Mouse (Mus musculus) neural tube, embryonic 13.5 days (tissue): ENCODE measurements around the gene Cacng7. TPM values are rescaled to one million over a fixed set of nuclear protein-coding genes. Genes with fewer than 3 reads are reported as not detected.

Experiments
- ATAC-seq: fragments of 200-750 bp; cut with Nextera tagmentation; 2 replicates; pipeline ENCODE4 v1.8.0; 2017; ENCODE audit warnings: low read depth, mild to moderate bottlenecking, moderate TSS enrichment, moderate library complexity
- H3K27ac ChIP-seq: fragments of 300-500 bp; sonication (generic); replicated peaks from 2 replicates; pipeline ENCODE4 v1.5.1; 2015; ENCODE audit warnings: moderate library complexity, mild to moderate bottlenecking, inconsistent platforms
- H3K27me3 ChIP-seq: fragments of 300-500 bp; sonication (generic); 2 replicates; pipeline ENCODE4 v1.6.1; 2015; ENCODE audit warnings: mild to moderate bottlenecking, inconsistent platforms
- H3K36me3 ChIP-seq: fragments of 300-500 bp; sonication (generic); 2 replicates; pipeline ENCODE4 v1.6.1; 2015; ENCODE audit warnings: mild to moderate bottlenecking, inconsistent platforms
- H3K4me1 ChIP-seq: fragments of 300-500 bp; sonication (generic); replicated peaks from 2 replicates; pipeline ENCODE4 v1.6.1; 2015; ENCODE audit warnings: inconsistent platforms
- H3K4me2 ChIP-seq: fragments of 300-500 bp; sonication (generic); 2 replicates; pipeline ENCODE4 v1.6.1; 2015; ENCODE audit warnings: inconsistent platforms, mild to moderate bottlenecking, moderate library complexity
- H3K4me3 ChIP-seq: fragments of 300-500 bp; sonication (generic); 2 replicates; pipeline ENCODE4 v1.5.1; 2015; ENCODE audit warnings: mild to moderate bottlenecking, inconsistent platforms
- H3K9ac ChIP-seq: fragments of 300-500 bp; sonication (generic); 2 replicates; pipeline ENCODE4 v1.6.1; 2015; ENCODE audit warnings: moderate library complexity, mild to moderate bottlenecking, inconsistent platforms
- H3K9me3 ChIP-seq: fragments of 300-500 bp; sonication (generic); 2 replicates; pipeline ENCODE4 v1.6.1; 2016; ENCODE audit warnings: inconsistent platforms
- WGBS: fragments of 180-500 bp; shearing (Covaris S2); methylation state at CpG from one replicate; pipeline ENCODE4 v1.1.7; 2015; 5-methylcytosine and 5-hydroxymethylcytosine counted together
- polyA plus RNA-seq: library from polyadenylated mRNA; unstranded; fragments of >200 nt; fragmentation: Nextera tagmentation; extraction: Ambion mirVana; gene quantifications from 2 replicates; pipeline ENCODE4 v1.2.1, GENCODE M21; 2015

Gene Cacng7
- polyA plus RNA-seq, 1 experiment from 2014 or later, result 4.5 TPM

GRCm38 (mm10) chr7:3292791-3293190 is 40.0 kb upstream of the Cacng7 start:
- H3K36me3 ChIP-seq, result peaks cover 42% of the 10 kb centered on the region
- H3K4me2 ChIP-seq, result peak overlapping the region; percentile 72
- H3K4me1 ChIP-seq, result peaks cover 46% of the 10 kb centered on the region
- WGBS, result 2% methylated on average over 14 of the region's 14 CpGs
- ATAC-seq, result no peak
- H3K27me3 ChIP-seq, result no peaks in the 10 kb centered on the region
- peak overlapping the region; percentile 57 for H3K4me3 ChIP-seq
- no peak overlapping the region for H3K27ac ChIP-seq
- no peaks in the 10 kb centered on the region for H3K9me3 ChIP-seq
- peak overlapping the region; percentile 61 for H3K9ac ChIP-seq

DNA sequence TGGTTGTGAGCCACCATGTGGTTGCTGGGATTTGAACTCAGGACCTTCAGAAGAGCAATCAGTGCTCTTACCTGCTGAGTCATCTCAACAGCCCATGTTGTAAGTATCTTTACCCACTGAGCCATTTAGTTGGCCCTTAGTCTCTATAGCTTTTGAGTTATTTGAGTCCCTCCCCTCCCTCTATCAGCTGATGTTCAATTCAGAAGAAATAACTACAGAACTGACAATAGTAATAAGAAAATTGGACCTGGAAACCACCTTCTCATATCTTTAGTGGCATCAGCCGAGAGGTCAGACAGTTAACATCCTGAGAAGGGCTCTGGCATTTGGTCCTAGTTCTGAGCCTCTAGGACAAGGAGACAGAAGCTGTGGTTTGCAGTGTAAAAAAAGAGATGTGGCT is 38.0 kb upstream of the Cacng7 start:
- 97% methylated on average over 1 of the region's 1 CpGs for WGBS
- no peak for ATAC-seq
- Histone ChIP-seq H3K4me1 (peaks cover 45% of the 10 kb centered on the region), H3K4me3 (no peak overlapping the region), H3K27me3 (0 out of 2 replicates have a peak, but pooled peaks cover under 1% of the 10 kb centered on the region), H3K27ac (no peak overlapping the region), H3K9me3 (no peaks in the 10 kb centered on the region), H3K4me2 (no peak overlapping the region), H3K36me3 (peaks cover 62% of the 10 kb centered on the region), H3K9ac (no peak overlapping the region)

- WGBS, result 87% methylated on average over 5 of the region's 5 CpGs
- Histone ChIP-seq H3K4me3 (no peak overlapping the region), H3K27ac (no peak overlapping the region), H3K4me1 (peaks cover 37% of the 10 kb centered on the region), H3K27me3 (peaks cover 7% of the 10 kb centered on the region), H3K9ac (no peak overlapping the region), H3K9me3 (no peaks in the 10 kb centered on the region), H3K36me3 (peaks cover 63% of the 10 kb centered on the region), H3K4me2 (no peak overlapping the region)
- no peak for ATAC-seq
Measured at GRCm38 (mm10) chr7:3295321-3296110, 37.2 kb upstream of the Cacng7 start.

- no peak for ATAC-seq
- Histone ChIP-seq H3K9me3 (no peaks in the 10 kb centered on the region), H3K36me3 (peaks cover 63% of the 10 kb centered on the region), H3K4me1 (peaks cover 26% of the 10 kb centered on the region), H3K9ac (no peak overlapping the region), H3K27me3 (peaks cover 19% of the 10 kb centered on the region), H3K4me2 (no peak overlapping the region), H3K4me3 (no peak overlapping the region), H3K27ac (no peak overlapping the region)
- WGBS, result 96% methylated on average over 16 of the region's 16 CpGs
Measured at GRCm38 (mm10) chr7:3296711-3297110, 36.0 kb upstream of the Cacng7 start.

DNA sequence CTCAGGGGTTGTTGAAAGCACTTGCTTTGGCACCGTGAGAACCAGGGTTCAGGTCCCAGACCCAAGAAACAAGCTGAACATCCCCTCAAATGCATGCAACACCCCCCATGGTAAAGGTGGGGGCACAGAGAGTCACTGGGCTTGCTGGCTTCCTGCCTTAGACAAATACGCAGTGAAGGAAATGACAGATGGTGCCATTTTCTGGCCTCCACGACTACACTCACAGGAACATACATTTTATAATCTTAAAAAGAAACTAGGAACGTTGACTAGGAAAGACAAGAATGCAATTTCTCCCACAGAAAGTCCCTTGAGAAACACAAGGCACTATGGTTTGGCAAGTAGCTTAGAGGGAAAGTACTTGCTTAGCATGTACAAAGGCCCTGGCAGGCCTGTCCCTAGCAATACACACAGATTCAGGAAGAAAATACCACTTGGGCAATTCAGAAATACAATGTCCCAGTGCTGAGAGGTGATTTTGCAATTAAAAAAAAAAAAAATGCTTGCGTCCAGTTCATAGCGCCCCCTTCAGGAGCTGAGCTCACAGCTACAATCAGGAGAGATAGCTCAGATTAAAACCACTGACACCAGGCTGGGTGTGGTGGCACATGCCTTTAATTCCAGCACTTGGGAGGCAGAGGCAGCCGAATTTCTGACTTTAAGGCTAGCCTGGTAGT is 32.7 kb upstream of the Cacng7 start:
- no peak overlapping the region for H3K4me2 ChIP-seq
- no peak overlapping the region for H3K27ac ChIP-seq
- 54% methylated on average over 7 of the region's 7 CpGs for WGBS

GRCm38 (mm10) chr7:3300891-3301627 is 31.7 kb upstream of the Cacng7 start:
- H3K9ac ChIP-seq, result no peak overlapping the region
- H3K4me3 ChIP-seq, result no peak overlapping the region
- H3K27me3 ChIP-seq, result peaks cover 61% of the 10 kb centered on the region
- H3K4me1 ChIP-seq, result peaks cover 41% of the 10 kb centered on the region
- H3K4me2 ChIP-seq, result no peak overlapping the region
- H3K9me3 ChIP-seq, result no peaks in the 10 kb centered on the region
- H3K36me3 ChIP-seq, result peaks cover 38% of the 10 kb centered on the region
- H3K27ac ChIP-seq, result no peak overlapping the region
- 70% methylated on average over 8 of the region's 8 CpGs for WGBS
- ATAC-seq, result no peak

More for the DNA sequence above, 32.7 kb upstream of the Cacng7 start:
- H3K9ac ChIP-seq, result no peak overlapping the region
- H3K4me3 ChIP-seq, result no peak overlapping the region
- no peak for ATAC-seq
- peaks cover 41% of the 10 kb centered on the region for H3K4me1 ChIP-seq
- H3K9me3 ChIP-seq, result no peaks in the 10 kb centered on the region
- peaks cover 47% of the 10 kb centered on the region for H3K36me3 ChIP-seq
- peaks cover 51% of the 10 kb centered on the region for H3K27me3 ChIP-seq

DNA sequence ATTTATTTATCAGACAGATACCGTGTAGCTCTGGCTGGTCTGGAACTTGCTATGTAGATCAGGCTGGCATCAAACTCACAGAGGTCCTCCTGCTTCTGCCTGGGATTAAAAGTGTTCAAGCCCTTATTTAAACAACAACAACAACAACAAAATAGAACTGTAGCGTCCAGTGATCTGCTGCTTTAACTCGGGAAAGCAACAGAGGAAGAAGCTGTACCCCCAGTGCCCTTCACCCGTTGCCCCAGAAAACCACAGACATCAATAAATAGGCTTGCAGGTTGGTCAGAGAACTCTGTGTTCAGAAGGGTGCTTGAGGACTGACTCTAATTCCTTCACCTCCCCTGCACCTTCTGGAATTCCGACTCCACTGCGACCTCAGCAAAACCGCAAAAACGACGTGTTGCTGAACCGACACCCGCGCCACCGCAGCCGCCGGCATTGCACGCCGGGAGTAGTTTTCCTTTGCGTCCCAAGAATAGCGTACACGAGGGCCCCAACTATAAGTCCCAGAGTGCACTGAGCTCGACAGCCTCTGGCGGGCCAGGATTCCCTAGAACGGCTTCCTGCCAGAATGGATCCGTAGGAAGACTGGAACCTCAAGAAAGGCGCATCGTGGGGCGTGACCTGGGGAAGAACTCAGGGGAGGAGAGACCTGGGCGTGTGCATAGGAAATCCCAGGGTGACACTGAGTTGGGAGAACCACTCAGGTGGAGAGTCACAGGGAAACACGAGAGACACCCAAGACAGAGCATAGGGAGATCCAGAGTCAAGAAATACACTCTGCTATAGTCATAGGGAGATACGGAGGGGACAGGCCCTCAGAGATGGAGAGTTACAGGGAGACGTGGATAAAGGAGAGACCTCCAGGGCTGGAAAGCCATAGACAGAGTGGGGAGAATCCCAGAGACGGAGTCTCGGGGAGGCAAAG is 30.9 kb upstream of the Cacng7 start:
- WGBS, result 8% methylated on average over 33 of the region's 33 CpGs
- peaks cover 62% of the 10 kb centered on the region for H3K27me3 ChIP-seq

GRCm38 (mm10) chr7:3302556-3303275 is 30.0 kb upstream of the Cacng7 start:
- Histone ChIP-seq H3K9ac (peak overlapping the region; percentile 64), H3K4me3 (peak overlapping the region; percentile 40), H3K9me3 (no peaks in the 10 kb centered on the region), H3K27ac (no peak overlapping the region), H3K4me1 (peaks cover 36% of the 10 kb centered on the region), H3K4me2 (peak overlapping the region; percentile 80), H3K27me3 (peaks cover 62% of the 10 kb centered on the region), H3K36me3 (peaks cover 22% of the 10 kb centered on the region)
- 2% methylated on average over 16 of the region's 16 CpGs for WGBS
- peak; percentile 14; the same call in 1 of the 2 replicates for ATAC-seq

More for the DNA sequence above, 30.9 kb upstream of the Cacng7 start:
- Histone ChIP-seq H3K27ac (no peak overlapping the region), H3K9me3 (no peaks in the 10 kb centered on the region), H3K4me1 (peaks cover 41% of the 10 kb centered on the region), H3K4me2 (peak overlapping the region; percentile 80), H3K9ac (peak overlapping the region; percentile 53), H3K4me3 (peak overlapping the region; percentile 17), H3K36me3 (peaks cover 30% of the 10 kb centered on the region)
- ATAC-seq, result peak; percentile 15; the same call in 1 of the 2 replicates

GRCm38 (mm10) chr7:3303276-3303781 is 29.4 kb upstream of the Cacng7 start:
- H3K27ac ChIP-seq, result no peak overlapping the region
- peaks cover 16% of the 10 kb centered on the region; the same call in 1 of the 2 replicates for H3K36me3 ChIP-seq
- peaks cover 35% of the 10 kb centered on the region for H3K4me1 ChIP-seq
- peak overlapping the region; percentile 80 for H3K4me2 ChIP-seq
- no peaks in the 10 kb centered on the region for H3K9me3 ChIP-seq
- WGBS, result under 1% methylated on average over 29 of the region's 29 CpGs
- H3K4me3 ChIP-seq, result peak overlapping the region; percentile 40
- peak overlapping the region; percentile 64 for H3K9ac ChIP-seq
- ATAC-seq, result peak; percentile 48
- H3K27me3 ChIP-seq, result peaks cover 62% of the 10 kb centered on the region

DNA sequence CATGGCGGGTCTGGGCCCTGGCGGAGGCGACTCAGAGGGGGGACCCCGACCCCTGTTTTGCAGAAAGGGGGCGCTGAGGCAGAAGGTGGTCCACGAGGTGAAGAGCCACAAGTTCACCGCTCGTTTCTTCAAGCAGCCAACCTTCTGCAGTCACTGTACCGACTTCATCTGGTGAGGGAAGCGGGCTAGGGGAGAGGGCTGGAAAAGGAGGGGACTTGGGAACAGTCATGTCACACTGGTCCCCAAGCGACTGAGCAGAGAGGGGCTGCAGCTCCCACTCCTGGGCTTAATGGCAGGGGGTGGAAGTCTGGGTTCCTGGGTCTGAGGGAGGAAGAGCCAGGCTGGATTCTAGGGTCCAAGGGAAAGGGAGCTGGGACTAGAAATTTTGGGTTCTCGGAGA is 29.0 kb upstream of the Cacng7 start:
- Histone ChIP-seq H3K27me3 (peaks cover 62% of the 10 kb centered on the region), H3K9ac (peak overlapping the region; percentile 64), H3K36me3 (peaks cover 11% of the 10 kb centered on the region; the same call in 1 of the 2 replicates), H3K4me2 (peak overlapping the region; percentile 80), H3K9me3 (no peaks in the 10 kb centered on the region), H3K27ac (no peak overlapping the region), H3K4me1 (peaks cover 34% of the 10 kb centered on the region), H3K4me3 (peak overlapping the region; percentile 40)
- ATAC-seq, result peak; percentile 33; the same call in 1 of the 2 replicates
- WGBS, result 6% methylated on average over 12 of the region's 12 CpGs
